Mouse (Mus musculus): ENCODE data around the gene Stx17.

DNA sequence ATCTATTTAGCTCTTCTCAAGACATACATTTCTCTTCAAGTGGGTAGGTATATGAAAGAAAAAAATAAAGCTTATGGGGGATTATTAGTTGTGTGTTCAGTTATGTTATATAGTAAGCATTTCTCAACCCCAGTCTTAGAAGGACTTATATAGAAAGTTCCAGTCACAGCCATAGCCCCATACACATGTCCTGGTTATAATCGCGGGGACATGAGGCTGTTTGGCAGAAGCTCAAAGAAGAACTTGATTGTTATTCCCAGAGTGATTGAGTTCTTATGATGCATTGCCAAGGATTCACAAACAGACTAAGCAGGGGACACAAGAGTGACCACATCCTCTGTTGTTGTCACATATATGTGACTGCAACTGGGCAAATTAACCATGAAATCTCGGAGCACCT is 51.0 kb downstream of the Stx17 start:
- TF ChIP-seq CTCF (IDR thresholded peaks at IDR 0.05) = no peak
- no peak for TF ChIP-seq POLR2A (IDR thresholded peaks at IDR 0.05; ENCODE audit: insufficient read depth, low read depth, low read length)
- no peak for TF ChIP-seq EP300 (IDR thresholded peaks at IDR 0.05; ENCODE audit: insufficient read depth, low read depth, low read length)
